Mouse (Mus musculus): Measurements from ENCODE around the gene Ank2.

DNA sequence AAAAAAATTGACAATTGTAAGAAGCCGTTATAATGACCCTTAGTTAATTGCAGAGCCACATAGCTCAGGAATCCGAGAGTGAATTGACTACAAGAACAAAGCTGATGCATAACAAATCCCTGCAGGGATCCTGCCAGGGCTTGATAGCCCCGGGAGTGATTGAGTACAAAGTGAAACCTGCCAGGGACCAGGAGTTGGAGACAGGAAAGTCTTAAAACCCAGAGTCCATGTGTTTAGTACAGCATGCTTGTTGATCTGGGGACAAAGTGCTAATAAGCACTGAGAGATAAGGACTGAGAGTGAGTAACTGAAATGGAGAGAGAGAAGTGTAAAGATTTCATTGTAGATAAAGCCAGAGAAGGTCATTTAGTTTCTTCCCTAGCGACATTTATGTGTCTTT is 31.1 kb upstream of the Ank2 start:
- no peak for TF ChIP-seq CTCF (IDR thresholded peaks at IDR 0.05; ENCODE audit: extremely low read depth, insufficient read length, insufficient replicate concordance, low read depth, low read length)
- no peak for TF ChIP-seq POLR2A (IDR thresholded peaks at IDR 0.05; ENCODE audit: low read depth, low read length)

Measured in small intestine, adult 2 months (tissue).